Mouse (Mus musculus) stomach, postnatal 0 days (tissue): ENCODE data around the gene Psmd3.

Source experiments
- CTCF ChIP-seq: IDR thresholded peaks from 2 replicates; pipeline ENCODE4 v1.5.1; 2016; ENCODE audit warnings: antibody characterized with exemption, low read depth, mild to moderate bottlenecking, moderate library complexity
- EP300 ChIP-seq: optimal IDR thresholded peaks from 2 replicates; pipeline ENCODE3; 2016; ENCODE audit warnings: antibody characterized with exemption

DNA sequence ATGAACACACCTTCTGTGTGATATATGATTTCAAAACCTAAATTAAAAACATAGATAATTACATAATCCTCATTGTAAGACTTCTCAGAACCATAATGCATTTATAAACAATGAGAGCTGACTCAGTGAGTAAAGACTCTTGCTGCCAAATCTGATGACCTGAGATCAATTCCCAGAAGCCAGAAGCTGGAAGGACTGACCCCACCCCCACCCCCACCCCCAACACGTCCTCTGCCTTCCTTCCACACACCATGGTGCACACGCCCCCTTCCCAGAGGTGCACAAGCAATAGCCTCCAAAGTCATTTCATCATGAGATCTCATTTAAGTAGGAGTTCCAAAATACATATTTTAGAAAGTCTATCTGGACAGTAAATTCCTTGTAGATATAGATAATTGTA, 38.4 kb downstream of the Psmd3 start:
- no peak for TF ChIP-seq CTCF
- no peak for TF ChIP-seq EP300
